Mouse (Mus musculus) heart, postnatal 14 days (tissue): Measurements from ENCODE around the gene Tyw1. TPM values are rescaled to one million over a fixed set of nuclear protein-coding genes. Genes with fewer than 3 reads are reported as not detected.

ENCODE experiments used
- DNase-seq, 2 experiments: peaks; one replicate each; pipeline ENCODE4 v3.0.0; 2021 to 2022
- intact Hi-C: fragments of 180-260 bp; cut with DNase I; formaldehyde crosslinking; loops from one replicate; pipeline ENCODE4 v1.15.1; 2025
- total RNA-seq, 2 experiments: library from RNA; stranded (reverse); gene quantifications; 2 replicates each; pipeline ENCODE4 v1.2.3; 2021

Gene Tyw1
- total RNA-seq, 2 experiments from 2014 or later: 8.3 to 9.3 TPM

- no peak for DNase-seq
- intact Hi-C loops: no loop called here
These were observed 108.4 kb downstream of the Tyw1 start for GRCm38 (mm10) chr5:130363773-130364172.

GRCm38 (mm10) chr5:130368236-130368635 is 112.8 kb downstream of the Tyw1 start:
- intact Hi-C loops: no loop called here

DNA sequence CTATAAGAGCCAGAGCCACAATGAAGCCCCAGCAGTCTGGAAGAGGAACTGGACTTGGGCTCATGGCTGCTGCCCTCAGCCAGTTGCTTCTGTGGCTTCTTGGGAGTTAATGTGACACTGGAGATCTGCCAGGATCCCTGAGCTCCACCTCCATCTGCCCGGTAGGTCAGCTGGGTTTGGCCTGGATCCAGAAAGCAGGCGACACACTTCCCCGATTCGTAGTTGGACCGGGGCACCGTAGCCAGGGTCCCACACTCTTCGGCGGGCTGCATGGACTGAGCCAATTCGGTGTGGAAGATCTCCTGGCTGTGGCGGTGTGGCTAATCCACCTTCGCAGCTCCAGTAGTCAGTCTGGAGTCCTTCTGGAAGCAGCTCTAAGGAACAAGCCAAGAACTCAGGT is 113.8 kb downstream of the Tyw1 start, which contains the start of gene Caln1:
TSS of gene Caln1 (plus strand) at position 219 of the 400 bp plus-strand sequence.
- DNase-seq: no peak
- intact Hi-C loops: no loop called here

More at GRCm38 (mm10) chr5:130368236-130368635, 112.8 kb downstream of the Tyw1 start:
- no peak for DNase-seq

- intact Hi-C loops: no loop called here
These were observed 120.0 kb downstream of the Tyw1 start for GRCm38 (mm10) chr5:130375411-130375810.

GRCm38 (mm10) chr5:130384222-130384912 is 128.9 kb downstream of the Tyw1 start, which contains the start of gene A330070K13Rik:
A330070K13Rik (minus strand) TSS chr5:130384631.
- no peak for DNase-seq
- intact Hi-C loops: no loop called here

More at GRCm38 (mm10) chr5:130375411-130375810, 120.0 kb downstream of the Tyw1 start:
- no peak for DNase-seq

GRCm38 (mm10) chr5:130386418-130386817 is 131.0 kb downstream of the Tyw1 start:
- DNase-seq: no peak
- intact Hi-C loops: no loop called here

Other genes starting within 250 kb of the Tyw1 start
- 1 to 10 TPM; 6.8 to 7.7 TPM for gene Asl, start 226.4 kb upstream of the Tyw1 start, total RNA-seq
- gene Crcp, start 226.3 kb upstream of the Tyw1 start, total RNA-seq: 10 to 100 TPM; 11.4 to 11.9 TPM
- 10 to 100 TPM; 15.7 to 16.9 TPM for gene Tpst1, start 182.3 kb upstream of the Tyw1 start, total RNA-seq
- gene Kctd7, start 110.8 kb upstream of the Tyw1 start, total RNA-seq: 1 to 10 TPM; 1.6 to 3.4 TPM
- 10 to 100 TPM; 17.8 to 20.8 TPM for gene Rabgef1, start 83.8 kb upstream of the Tyw1 start, total RNA-seq
- 10 to 100 TPM; 31.7 to 33.0 TPM for gene Tmem248, start 38.5 kb upstream of the Tyw1 start, total RNA-seq
- 10 to 100 TPM; 39.9 to 45.4 TPM for gene Sbds, start 89 bp upstream of the Tyw1 start, total RNA-seq
- not detected for gene Caln1, start 113.8 kb downstream of the Tyw1 start, total RNA-seq
- not detected for gene A330070K13Rik, start 129.0 kb downstream of the Tyw1 start, total RNA-seq